Mouse (Mus musculus) thymus, adult 18-20 months (tissue): ENCODE results near the gene Hinfp.

Experiments
- DNase-seq, 2 experiments: peaks; one replicate each; pipeline ENCODE4 v3.0.0; 2022; ENCODE audit warnings: mixed read lengths in 2 of 2

The Hinfp gene

GRCm38 (mm10) chr9:44256213-44256612 lies 49.3 kb downstream of the Hinfp start:
- DNase-seq: no peak

- DNase-seq: no peak
Measured at GRCm38 (mm10) chr9:44255136-44255521, 50.3 kb downstream of the Hinfp start.

GRCm38 (mm10) chr9:44254508-44255135 lies 50.8 kb downstream of the Hinfp start:
- no peak for DNase-seq

- DNase-seq: peak in 1 of 2 experiments; percentile 69
Measured at GRCm38 (mm10) chr9:44253441-44253840, 52.0 kb downstream of the Hinfp start.

- DNase-seq: no peak
Measured at GRCm38 (mm10) chr9:44251314-44251713, 54.2 kb downstream of the Hinfp start, which contains the start of gene Pdzd3. Gene Pdzd3, minus strand, starts transcription at chr9:44251471.

GRCm38 (mm10) chr9:44250445-44250844 lies 55.0 kb downstream of the Hinfp start:
- no peak for DNase-seq

- DNase-seq: peak; percentile 73 to 83
Measured at GRCm38 (mm10) chr9:44249181-44250146, 56.0 kb downstream of the Hinfp start.

GRCm38 (mm10) chr9:44247907-44248306 lies 57.6 kb downstream of the Hinfp start:
- no peak for DNase-seq

- no peak for DNase-seq
Measured at GRCm38 (mm10) chr9:44243621-44244020, 61.9 kb downstream of the Hinfp start.
